Mouse (Mus musculus) liver, embryonic 14.5 days (tissue): Measurements from ENCODE around the gene Map10. TPM values are rescaled to one million over a fixed set of nuclear protein-coding genes. Genes with fewer than 3 reads are reported as not detected.

Experiments used
- ATAC-seq: fragments of 200-750 bp; cut with Nextera tagmentation; 2 replicates; pipeline ENCODE4 v1.8.0; 2017; ENCODE audit warnings: moderate number of reproducible peaks, mild to moderate bottlenecking, moderate library complexity; ENCODE audit not compliant: insufficient read depth
- DNase-seq, 3 experiments: peaks; one replicate each; pipeline ENCODE4 v3.0.0-alpha.2; 2012 to 2013; ENCODE audit warnings: low read depth in 3 of 3, low spot score in 3 of 3
- H3K27ac ChIP-seq: fragments of 300-500 bp; sonication (generic); 2 replicates; pipeline ENCODE4 v1.5.1; 2014; ENCODE audit warnings: moderate library complexity, mild to moderate bottlenecking, control low read depth, inconsistent platforms
- H3K27me3 ChIP-seq: fragments of 300-500 bp; sonication (generic); 2 replicates; pipeline ENCODE4 v1.6.1; 2014; ENCODE audit warnings: mild to moderate bottlenecking, low read length, moderate library complexity; ENCODE audit not compliant: control insufficient read depth, insufficient read depth
- H3K36me3 ChIP-seq: fragments of 300-500 bp; sonication (generic); replicated peaks from 2 replicates; pipeline ENCODE4 v1.6.1; 2014; ENCODE audit warnings: low read depth; ENCODE audit not compliant: control insufficient read depth, insufficient read depth
- H3K4me1 ChIP-seq, 2 experiments: fragments of 200-500 bp in 1 of 2; fragments of 300-500 bp in 1 of 2; sonication (generic) in 1 of 2; replicated peaks; 2 replicates each; pipeline ENCODE4 v1.6.1; 2012 to 2014; ENCODE audit warnings: antibody characterized with exemption in 1 of 2, inconsistent platforms in 1 of 2, low read length in 1 of 2; ENCODE audit not compliant: control insufficient read depth in 2 of 2, insufficient read depth in 2 of 2
- H3K4me2 ChIP-seq: fragments of 300-500 bp; sonication (generic); 2 replicates; pipeline ENCODE4 v1.6.1; 2014; ENCODE audit warnings: low read depth, mild to moderate bottlenecking, control low read depth, moderate library complexity
- H3K4me3 ChIP-seq, 2 experiments: fragments of 200-500 bp in 1 of 2; fragments of 300-500 bp in 1 of 2; sonication (generic) in 1 of 2; 2 replicates each; pipeline ENCODE4 v1.5.1; 2012 to 2014; ENCODE audit warnings: low read depth in 2 of 2, low read length in 2 of 2, mild to moderate bottlenecking in 2 of 2, control low read depth in 1 of 2, inconsistent platforms in 1 of 2, moderate library complexity in 1 of 2; ENCODE audit not compliant: insufficient read depth in 1 of 2
- H3K9ac ChIP-seq: fragments of 300-500 bp; sonication (generic); replicated peaks from 2 replicates; pipeline ENCODE4 v1.6.1; 2014; ENCODE audit warnings: mild to moderate bottlenecking, control low read depth, moderate library complexity
- H3K9me3 ChIP-seq: fragments of 300-500 bp; sonication (generic); 2 replicates; pipeline ENCODE4 v1.6.1; 2016; ENCODE audit warnings: low read length, mixed read lengths; ENCODE audit not compliant: control insufficient read depth
- CTCF ChIP-seq: IDR thresholded peaks from 2 replicates; pipeline ENCODE4 v1.5.1; 2016; ENCODE audit warnings: antibody characterized with exemption, low read depth, control low read depth
- EP300 ChIP-seq: IDR thresholded peaks from 2 replicates; pipeline ENCODE4 v1.6.1; 2016; ENCODE audit warnings: antibody characterized with exemption, low read depth
- WGBS: fragments of 180-500 bp; shearing (Covaris S2); extraction: QIAGEN DNeasy Blood & Tissue Kit; methylation state at CpG from one replicate; pipeline ENCODE4 v1.1.7; 2014; ENCODE audit not compliant: insufficient replicate concordance; 5-methylcytosine and 5-hydroxymethylcytosine counted together
- polyA plus RNA-seq, 2 experiments: library from polyadenylated mRNA; depleted of rRNA in 1 of 2; stranded (reverse) in 1 of 2; unstranded in 1 of 2; fragments of >200 nt; fragmentation: Nextera tagmentation in 1 of 2; extraction: Ambion mirVana in 1 of 2; gene quantifications; 2 replicates each; pipeline versions ENCODE4 v1.2.1 to v1.2.3; 2012 to 2014

Gene Map10
- polyA plus RNA-seq, 2 experiments, result 0.28 to 0.89 TPM

DNA sequence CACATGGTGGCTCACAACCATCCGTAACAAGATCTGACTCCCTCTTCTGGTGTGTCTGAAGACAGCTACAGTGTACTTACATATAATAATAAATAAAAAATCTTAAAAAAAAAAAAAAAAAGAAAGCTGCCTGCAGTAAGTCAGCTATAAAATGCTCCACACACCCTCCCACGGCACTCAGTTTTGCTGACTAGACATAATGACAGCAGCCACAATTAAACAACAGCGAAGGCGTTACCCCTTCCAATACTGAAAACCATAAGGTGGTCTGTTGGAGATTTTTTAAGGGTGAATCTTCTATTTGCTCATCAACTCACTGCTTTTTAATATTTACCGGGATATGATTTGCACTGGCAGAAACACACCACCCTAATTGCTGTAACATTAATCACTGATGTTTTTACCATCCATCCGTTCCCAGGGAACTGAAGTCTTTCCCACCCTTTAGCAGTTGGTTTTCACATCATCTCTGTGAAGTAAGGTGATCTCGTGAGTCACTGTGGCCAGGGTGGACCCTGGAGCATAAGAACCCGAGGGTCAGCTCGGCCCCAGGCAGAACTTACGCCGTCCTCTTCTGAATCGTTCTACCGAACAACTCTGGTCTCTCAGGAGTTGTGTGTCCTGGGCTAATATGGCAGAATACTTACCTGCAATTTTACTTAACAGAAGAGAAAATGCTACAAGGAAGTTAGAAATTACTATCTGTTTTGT is 7.5 kb upstream of the Map10 start:
- no peak overlapping the region for H3K4me3 ChIP-seq
- no peak for ATAC-seq
- WGBS, result 78% methylated on average over 12 of the region's 13 CpGs
- no peak overlapping the region for H3K9ac ChIP-seq
- H3K4me1 ChIP-seq, result no peaks in the 10 kb centered on the region
- no peak overlapping the region for H3K27ac ChIP-seq
- no peak for TF ChIP-seq EP300
- no peak for TF ChIP-seq CTCF
- H3K36me3 ChIP-seq, result no peaks in the 10 kb centered on the region
- H3K9me3 ChIP-seq, result no peaks in the 10 kb centered on the region
- no peaks in the 10 kb centered on the region for H3K27me3 ChIP-seq
- DNase-seq, result no peak
- H3K4me2 ChIP-seq, result no peak overlapping the region

DNA sequence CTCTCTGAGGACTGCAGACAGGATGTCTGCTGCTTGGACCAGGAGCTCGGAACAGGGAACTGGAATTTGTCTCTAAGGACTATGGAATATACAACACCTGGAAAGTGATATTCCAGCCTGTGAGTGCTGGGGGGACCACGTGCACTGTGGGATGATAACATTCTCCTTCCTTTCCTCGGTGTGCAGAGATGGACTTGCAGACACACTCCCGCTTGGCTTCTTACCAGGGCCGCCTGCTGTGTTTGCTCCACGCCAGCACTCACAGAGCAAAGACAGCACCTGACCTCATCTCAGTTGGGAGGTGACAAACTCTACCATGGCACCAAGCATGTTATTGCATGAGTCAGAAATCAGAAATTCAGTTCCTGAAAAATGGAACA is 7.0 kb upstream of the Map10 start:
- Histone ChIP-seq H3K27ac (no peak overlapping the region), H3K36me3 (no peaks in the 10 kb centered on the region), H3K4me1 (no peaks in the 10 kb centered on the region), H3K9ac (no peak overlapping the region), H3K27me3 (no peaks in the 10 kb centered on the region), H3K4me2 (no peak overlapping the region), H3K9me3 (no peaks in the 10 kb centered on the region), H3K4me3 (no peak overlapping the region)
- no peak for DNase-seq
- no peak for ATAC-seq
- no peak for TF ChIP-seq EP300
- TF ChIP-seq CTCF, result no peak
- 64% methylated on average over 6 of the region's 6 CpGs for WGBS

DNA sequence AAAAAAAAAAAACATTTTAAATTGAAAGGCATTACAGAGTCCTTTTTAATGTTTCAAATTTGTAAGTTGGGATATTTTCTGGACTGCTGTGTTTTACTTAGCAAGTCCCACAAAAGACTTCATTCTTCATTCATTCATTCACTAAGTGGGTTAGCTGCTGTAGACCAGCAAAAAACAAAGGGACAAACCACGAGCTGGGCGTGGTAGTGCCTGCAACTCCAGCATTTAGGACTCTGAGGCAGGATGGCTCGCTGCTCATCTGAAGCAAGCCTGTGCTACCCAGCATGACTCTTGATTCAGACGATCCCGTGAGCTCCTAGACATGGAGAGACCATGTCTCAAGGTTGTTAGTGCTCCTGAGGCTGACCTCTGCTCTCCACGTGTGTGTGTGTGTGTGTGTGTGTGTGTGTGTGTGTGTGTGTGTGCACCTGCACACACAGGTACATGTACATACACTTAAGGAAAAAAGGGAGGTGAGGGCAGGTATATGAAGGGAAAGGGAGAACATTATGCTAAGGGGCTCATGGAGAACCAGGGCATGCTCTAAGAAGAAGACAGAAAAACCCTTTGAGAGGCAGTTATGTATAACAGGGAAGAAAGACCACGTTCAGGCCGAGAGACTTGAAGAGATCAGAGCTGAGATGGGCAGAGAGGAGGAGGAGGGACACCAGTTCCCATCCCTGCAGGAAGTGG is 4.3 kb upstream of the Map10 start:
- TF ChIP-seq EP300 (no peak), CTCF (no peak)
- DNase-seq (no peak), ATAC-seq (no peak)
- H3K27ac ChIP-seq, result no peak overlapping the region
- no peaks in the 10 kb centered on the region for H3K9me3 ChIP-seq
- H3K4me2 ChIP-seq, result no peak overlapping the region
- 53% methylated on average over 8 of the region's 8 CpGs for WGBS
- no peak overlapping the region for H3K4me3 ChIP-seq
- peaks cover 0 to 4% of the 10 kb centered on the region in 2 experiments; a peak in 2 of 4 replicates for H3K4me1 ChIP-seq
- H3K27me3 ChIP-seq, result no peaks in the 10 kb centered on the region
- H3K9ac ChIP-seq, result no peak overlapping the region
- no peaks in the 10 kb centered on the region for H3K36me3 ChIP-seq

DNA sequence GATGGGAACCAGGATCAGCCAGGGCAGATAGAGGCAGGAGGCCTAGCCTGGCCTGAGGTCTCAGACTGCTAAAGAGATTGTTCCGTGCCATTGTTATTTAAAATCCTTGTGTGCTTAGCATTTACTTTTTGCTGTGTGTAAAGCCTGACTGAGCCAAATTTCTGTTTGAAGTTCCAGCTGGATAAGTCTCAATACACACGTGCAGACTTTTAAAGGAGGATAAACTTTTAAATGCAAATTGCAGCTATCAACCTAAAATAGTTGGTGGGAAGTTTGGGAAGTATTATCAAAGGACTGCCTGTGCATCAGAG is 3.8 kb upstream of the Map10 start:
- Histone ChIP-seq H3K4me2 (no peak overlapping the region), H3K4me3 (no peak overlapping the region), H3K27me3 (no peaks in the 10 kb centered on the region), H3K9me3 (no peaks in the 10 kb centered on the region; the same call in 1 of the 2 replicates), H3K4me1 (peaks cover 0 to 5% of the 10 kb centered on the region in 2 experiments; a peak in 2 of 4 replicates), H3K9ac (no peak overlapping the region), H3K36me3 (no peaks in the 10 kb centered on the region), H3K27ac (no peak overlapping the region)
- WGBS, result 41% methylated on average over 2 of the region's 2 CpGs
- DNase-seq (no peak), ATAC-seq (no peak)
- TF ChIP-seq CTCF (no peak), EP300 (no peak)

DNA sequence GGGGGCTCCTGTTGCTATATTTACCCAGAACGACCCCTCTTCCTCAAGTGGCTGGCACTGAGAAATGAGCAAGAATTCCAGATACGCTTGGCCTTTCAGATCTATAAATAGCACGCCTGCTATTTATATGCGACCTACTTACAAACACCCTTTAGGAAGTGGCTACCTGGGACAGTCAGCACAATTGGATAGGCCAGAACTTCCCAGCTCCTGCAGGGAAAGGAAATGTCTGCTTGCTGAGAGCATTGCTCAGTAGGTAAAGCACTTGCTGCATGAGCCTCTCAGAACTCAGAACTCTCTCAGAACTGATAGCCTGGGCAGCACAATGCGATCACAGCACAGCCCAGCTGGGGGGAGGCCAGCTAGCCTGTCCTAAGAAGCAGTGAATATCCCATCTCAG is 3.4 kb upstream of the Map10 start:
- DNase-seq (no peak), ATAC-seq (no peak)
- peaks cover 0 to 5% of the 10 kb centered on the region in 2 experiments; a peak in 2 of 4 replicates for H3K4me1 ChIP-seq
- H3K36me3 ChIP-seq, result no peaks in the 10 kb centered on the region
- H3K4me3 ChIP-seq, result no peak overlapping the region
- H3K4me2 ChIP-seq, result no peak overlapping the region
- no peaks in the 10 kb centered on the region for H3K27me3 ChIP-seq
- H3K27ac ChIP-seq, result no peak overlapping the region
- H3K9me3 ChIP-seq, result peaks cover 2% of the 10 kb centered on the region
- TF ChIP-seq EP300, result no peak
- TF ChIP-seq CTCF, result no peak
- 45% methylated on average over 5 of the region's 5 CpGs for WGBS
- H3K9ac ChIP-seq, result no peak overlapping the region
